Mouse (Mus musculus) liver, embryonic 13.5 days (tissue): Measurements from ENCODE around the gene Vsig8. TPM values are rescaled to one million over a fixed set of nuclear protein-coding genes. Genes with fewer than 3 reads are reported as not detected.

ENCODE experiments used
- ATAC-seq: fragments of 200-750 bp; cut with Nextera tagmentation; 2 replicates; pipeline ENCODE4 v1.8.0; 2017; ENCODE audit warnings: low read depth, mild to moderate bottlenecking, moderate number of reproducible peaks, moderate library complexity
- DNase-seq: peaks from one replicate; pipeline ENCODE4 v3.0.0; 2022
- H3K27ac ChIP-seq: fragments of 300-500 bp; sonication (generic); 2 replicates; pipeline ENCODE4 v1.5.1; 2015; ENCODE audit warnings: moderate library complexity, mild to moderate bottlenecking, inconsistent platforms
- H3K27me3 ChIP-seq: fragments of 300-500 bp; sonication (generic); 2 replicates; pipeline ENCODE4 v1.6.1; 2015; ENCODE audit warnings: mild to moderate bottlenecking, inconsistent platforms
- H3K36me3 ChIP-seq: fragments of 300-500 bp; sonication (generic); 2 replicates; pipeline ENCODE4 v1.6.1; 2015; ENCODE audit warnings: mild to moderate bottlenecking, inconsistent platforms
- H3K4me1 ChIP-seq: fragments of 300-500 bp; sonication (generic); replicated peaks from 2 replicates; pipeline ENCODE4 v1.6.1; 2015; ENCODE audit warnings: inconsistent platforms
- H3K4me2 ChIP-seq: fragments of 300-500 bp; sonication (generic); 2 replicates; pipeline ENCODE4 v1.6.1; 2015; ENCODE audit warnings: inconsistent platforms, mild to moderate bottlenecking, moderate library complexity
- H3K4me3 ChIP-seq: fragments of 300-500 bp; sonication (generic); replicated peaks from 2 replicates; pipeline ENCODE4 v1.5.1; 2015; ENCODE audit warnings: mild to moderate bottlenecking, inconsistent platforms
- H3K9ac ChIP-seq: fragments of 300-500 bp; sonication (generic); 2 replicates; pipeline ENCODE4 v1.6.1; 2015; ENCODE audit warnings: mild to moderate bottlenecking, inconsistent platforms
- H3K9me3 ChIP-seq: fragments of 300-500 bp; sonication (generic); replicated peaks from 2 replicates; pipeline ENCODE4 v1.6.1; 2016; ENCODE audit warnings: inconsistent platforms
- WGBS: fragments of 180-500 bp; shearing (Covaris S2); methylation state at CpG from one replicate; pipeline ENCODE4 v1.1.7; 2015; ENCODE audit not compliant: insufficient replicate concordance; 5-methylcytosine and 5-hydroxymethylcytosine counted together
- polyA plus RNA-seq: library from polyadenylated mRNA; unstranded; fragments of >200 nt; fragmentation: Nextera tagmentation; extraction: Ambion mirVana; gene quantifications from 2 replicates; pipeline ENCODE4 v1.2.1, GENCODE M21; 2015

Gene Vsig8
- polyA plus RNA-seq, 1 experiment from 2014 or later: not detected

- DNase-seq (no peak), ATAC-seq (peak; percentile 44; the same call in 1 of the 2 replicates)
- WGBS: 29% methylated on average over 1 of the region's 1 CpGs
- Histone ChIP-seq H3K36me3 (no peaks in the 10 kb centered on the region), H3K27ac (peak overlapping the region; percentile 59), H3K4me2 (no peak overlapping the region), H3K4me1 (peaks cover 52% of the 10 kb centered on the region), H3K4me3 (no peak overlapping the region), H3K27me3 (no peaks in the 10 kb centered on the region), H3K9ac (no peak overlapping the region), H3K9me3 (no peaks in the 10 kb centered on the region)
Observed at GRCm38 (mm10) chr1:172515396-172515795, 40.3 kb upstream of the Vsig8 start.

DNA sequence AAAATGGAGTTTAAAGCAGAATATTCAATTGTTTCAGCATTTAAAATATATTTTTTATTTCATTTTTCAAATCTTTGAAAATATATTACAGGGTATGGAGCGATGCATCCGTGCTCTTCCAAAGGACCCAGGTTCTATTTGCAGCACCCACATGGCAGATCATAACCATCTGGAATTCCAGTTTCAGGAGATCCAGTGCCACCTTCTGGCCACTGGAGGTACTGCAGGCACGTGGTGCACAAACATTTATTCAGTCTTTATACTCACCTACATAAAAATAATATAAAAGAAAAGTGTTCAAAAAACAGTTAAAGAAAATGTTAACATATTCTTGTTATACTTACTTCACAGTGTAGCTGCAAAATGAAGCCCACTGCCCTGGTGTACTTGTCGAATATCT is 37.7 kb upstream of the Vsig8 start:
- Histone ChIP-seq H3K4me2 (no peak overlapping the region), H3K4me3 (no peak overlapping the region), H3K27me3 (peaks cover 15% of the 10 kb centered on the region; the same call in 1 of the 2 replicates), H3K4me1 (peaks cover 36% of the 10 kb centered on the region), H3K27ac (no peak overlapping the region), H3K9me3 (no peaks in the 10 kb centered on the region), H3K36me3 (no peaks in the 10 kb centered on the region), H3K9ac (no peak overlapping the region)
- ATAC-seq: no peak
- 68% methylated on average over 4 of the region's 4 CpGs for WGBS
- DNase-seq: no peak

DNA sequence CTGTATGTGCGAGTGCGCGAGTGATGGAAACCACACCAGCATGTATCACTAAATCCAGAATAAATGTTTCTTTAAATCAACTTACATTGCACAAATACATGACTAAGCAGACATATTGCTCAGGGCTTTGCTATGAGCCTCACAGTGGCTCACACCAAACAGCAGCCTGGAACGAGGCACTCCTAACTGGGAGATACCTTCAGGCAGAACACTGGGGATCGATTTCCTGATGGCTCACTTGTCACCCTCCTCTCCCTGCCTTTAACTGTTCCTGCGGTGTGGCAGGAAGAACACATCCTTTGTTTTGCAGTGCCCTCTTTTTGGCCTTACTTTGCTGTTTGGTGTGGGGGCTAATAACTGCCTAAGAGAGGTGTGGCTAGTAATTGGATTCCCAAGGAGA is 36.1 kb upstream of the Vsig8 start:
- no peak overlapping the region for H3K4me3 ChIP-seq
- peaks cover 21% of the 10 kb centered on the region for H3K4me1 ChIP-seq
- H3K36me3 ChIP-seq: no peaks in the 10 kb centered on the region
- H3K9ac ChIP-seq: no peak overlapping the region
- DNase-seq: no peak
- peaks cover 23% of the 10 kb centered on the region; the same call in 1 of the 2 replicates for H3K27me3 ChIP-seq
- no peaks in the 10 kb centered on the region for H3K9me3 ChIP-seq
- no peak overlapping the region for H3K27ac ChIP-seq
- no peak for ATAC-seq
- WGBS: 55% methylated on average over 6 of the region's 6 CpGs
- no peak overlapping the region for H3K4me2 ChIP-seq

- Histone ChIP-seq H3K9ac (no peak within 1 kb of the TSS), H3K4me2 (peak within 1 kb of the TSS; percentile 51), H3K27ac (no peak within 1 kb of the TSS), H3K9me3 (no peaks in the 10 kb centered on the region), H3K36me3 (no peaks in the 10 kb centered on the region), H3K4me3 (peak within 1 kb of the TSS; percentile 27), H3K4me1 (peaks cover 21% of the 10 kb centered on the region), H3K27me3 (peaks cover 35% of the 10 kb centered on the region)
- 4% methylated on average over 28 of the region's 28 CpGs for WGBS
- peak; percentile 63 for ATAC-seq
- peak; percentile 39 for DNase-seq
Observed at GRCm38 (mm10) chr1:172520576-172521440, 34.9 kb upstream of the Vsig8 start, which contains the start of gene Cfap45. TSS of gene Cfap45 (plus strand) at chr1:172520801.

GRCm38 (mm10) chr1:172522524-172522923 is 33.2 kb upstream of the Vsig8 start:
- Histone ChIP-seq H3K4me3 (no peak overlapping the region), H3K4me1 (peaks cover 38% of the 10 kb centered on the region), H3K9me3 (no peaks in the 10 kb centered on the region), H3K4me2 (no peak overlapping the region), H3K9ac (no peak overlapping the region), H3K27ac (no peak overlapping the region), H3K27me3 (peaks cover 52% of the 10 kb centered on the region), H3K36me3 (no peaks in the 10 kb centered on the region)
- no peak for ATAC-seq
- WGBS: 34% methylated on average over 7 of the region's 7 CpGs
- DNase-seq: no peak

DNA sequence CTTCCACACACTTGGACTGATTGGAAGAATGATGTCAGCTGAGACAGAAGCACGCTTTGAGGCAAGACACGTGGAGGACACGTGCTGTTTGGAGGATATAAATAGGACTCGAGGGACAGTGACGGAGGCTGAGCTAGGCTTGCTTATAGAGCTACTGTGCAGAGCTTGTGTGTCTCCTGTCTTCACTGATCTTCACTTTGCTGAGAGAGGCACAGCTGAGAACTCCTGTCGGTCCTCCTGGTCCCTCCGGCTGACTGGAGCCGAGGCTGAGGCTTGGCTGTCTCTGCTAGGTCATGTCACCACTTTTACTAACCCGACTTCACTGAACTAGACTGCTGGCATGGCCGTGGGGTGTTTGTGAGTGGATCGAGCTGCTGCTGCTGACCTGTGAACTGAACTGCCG is 32.0 kb upstream of the Vsig8 start:
- H3K9me3 ChIP-seq: no peaks in the 10 kb centered on the region
- H3K9ac ChIP-seq: no peak overlapping the region
- peaks cover 54% of the 10 kb centered on the region for H3K27me3 ChIP-seq
- WGBS: 51% methylated on average over 12 of the region's 12 CpGs
- H3K36me3 ChIP-seq: no peaks in the 10 kb centered on the region
- no peak for ATAC-seq
- no peak overlapping the region for H3K27ac ChIP-seq
- no peak for DNase-seq
- no peak overlapping the region for H3K4me3 ChIP-seq
- H3K4me1 ChIP-seq: peaks cover 39% of the 10 kb centered on the region
- no peak overlapping the region for H3K4me2 ChIP-seq

- 14% methylated on average over 15 of the region's 15 CpGs for WGBS
Observed at GRCm38 (mm10) chr1:172525027-172525764, 30.5 kb upstream of the Vsig8 start.

DNA sequence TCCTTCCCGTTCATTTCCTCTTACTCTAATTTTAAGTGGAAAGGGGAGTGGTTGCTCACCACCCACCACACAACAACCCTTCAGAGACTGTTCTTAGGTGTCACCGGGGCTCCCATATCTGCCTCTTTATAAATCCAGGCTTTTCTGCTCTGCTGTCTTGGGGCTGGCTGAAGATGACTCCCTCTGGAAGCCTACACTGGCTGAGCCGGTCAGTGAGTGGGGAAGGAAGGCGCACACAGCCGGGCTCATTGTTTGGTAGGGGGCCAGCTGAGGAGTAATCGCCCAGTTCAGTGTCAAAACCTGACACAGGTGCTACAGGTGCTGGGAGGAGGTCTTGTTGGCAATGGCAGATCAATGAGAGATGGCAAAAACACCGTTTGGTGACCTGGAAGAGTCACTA is 29.8 kb upstream of the Vsig8 start:
- 15% methylated on average over 7 of the region's 7 CpGs for WGBS
- DNase-seq: no peak
- ATAC-seq: no peak
- Histone ChIP-seq H3K36me3 (no peaks in the 10 kb centered on the region), H3K27me3 (peaks cover 59% of the 10 kb centered on the region), H3K27ac (peak overlapping the region; percentile 61), H3K9me3 (no peaks in the 10 kb centered on the region), H3K4me3 (0 out of 2 replicates have a peak overlapping the region, but pooled peaks have one; percentile 3), H3K4me2 (peak overlapping the region; percentile 46), H3K9ac (no peak overlapping the region), H3K4me1 (peaks cover 35% of the 10 kb centered on the region)

More at GRCm38 (mm10) chr1:172525027-172525764, 30.5 kb upstream of the Vsig8 start:
- H3K9me3 ChIP-seq: no peaks in the 10 kb centered on the region
- H3K9ac ChIP-seq: no peak overlapping the region
- ATAC-seq (no peak; the same call in 1 of the 2 replicates), DNase-seq (no peak)
- no peak overlapping the region for H3K4me3 ChIP-seq
- peaks cover 56% of the 10 kb centered on the region for H3K27me3 ChIP-seq
- H3K4me2 ChIP-seq: no peak overlapping the region
- no peak overlapping the region; the same call in 1 of the 2 replicates for H3K27ac ChIP-seq
- H3K4me1 ChIP-seq: peaks cover 39% of the 10 kb centered on the region
- H3K36me3 ChIP-seq: no peaks in the 10 kb centered on the region

DNA sequence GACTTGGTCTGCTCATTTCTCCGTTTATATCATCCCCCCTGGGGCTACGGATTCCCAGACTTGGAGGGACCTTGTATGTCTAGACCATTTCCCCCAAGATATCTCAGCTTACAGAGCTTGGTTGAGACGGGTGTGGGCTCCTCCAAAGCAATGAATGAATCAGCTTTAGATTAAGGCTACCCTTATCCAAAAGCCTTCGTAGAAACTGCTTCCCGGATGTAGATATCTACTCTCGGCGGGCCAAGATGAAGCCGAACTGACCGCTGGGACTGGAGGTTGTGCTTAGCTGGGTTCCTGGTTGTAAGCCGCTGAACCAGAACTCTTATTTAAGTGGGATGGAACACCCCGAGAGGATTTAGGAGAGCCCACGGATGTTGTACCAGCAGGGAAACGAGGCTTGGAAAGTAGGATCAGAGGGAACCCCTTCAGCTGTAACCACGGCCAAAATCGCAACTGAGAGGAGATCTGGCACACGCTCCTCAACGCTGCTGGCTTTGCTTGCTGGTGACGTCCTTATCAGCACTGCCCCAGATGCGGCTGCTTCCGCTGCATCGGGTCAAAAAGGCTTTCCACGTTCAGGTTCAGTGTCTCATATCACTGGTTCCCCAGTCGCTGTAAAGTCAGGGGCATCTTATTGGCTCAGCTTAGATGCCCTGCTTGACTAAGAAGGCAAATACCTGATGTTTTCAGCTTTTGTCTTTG is 29.2 kb upstream of the Vsig8 start:
- peak overlapping the region; percentile 46 for H3K4me2 ChIP-seq
- 6% methylated on average over 23 of the region's 23 CpGs for WGBS
- ATAC-seq (peak; percentile 75), DNase-seq (peak; percentile 45)
- H3K36me3 ChIP-seq: no peaks in the 10 kb centered on the region
- no peaks in the 10 kb centered on the region for H3K9me3 ChIP-seq
- peaks cover 30% of the 10 kb centered on the region for H3K4me1 ChIP-seq
- peak overlapping the region; percentile 61; the same call in 1 of the 2 replicates for H3K27ac ChIP-seq
- peaks cover 59% of the 10 kb centered on the region for H3K27me3 ChIP-seq
- 0 out of 2 replicates have a peak overlapping the region, but pooled peaks have one; percentile 3 for H3K4me3 ChIP-seq
- H3K9ac ChIP-seq: no peak overlapping the region

- Histone ChIP-seq H3K9me3 (no peaks in the 10 kb centered on the region), H3K27ac (no peak overlapping the region), H3K4me1 (peaks cover 31% of the 10 kb centered on the region), H3K36me3 (no peaks in the 10 kb centered on the region), H3K4me3 (no peak overlapping the region), H3K4me2 (no peak overlapping the region), H3K9ac (no peak overlapping the region), H3K27me3 (peaks cover 63% of the 10 kb centered on the region)
- WGBS: 67% methylated on average over 10 of the region's 10 CpGs
- ATAC-seq (no peak), DNase-seq (no peak)
Observed at GRCm38 (mm10) chr1:172527431-172527830, 28.3 kb upstream of the Vsig8 start.

GRCm38 (mm10) chr1:172528701-172529100 is 27.0 kb upstream of the Vsig8 start:
- Histone ChIP-seq H3K9me3 (no peaks in the 10 kb centered on the region), H3K4me1 (peaks cover 34% of the 10 kb centered on the region), H3K27ac (no peak overlapping the region), H3K27me3 (peaks cover 65% of the 10 kb centered on the region), H3K4me2 (no peak overlapping the region), H3K9ac (no peak overlapping the region), H3K4me3 (no peak overlapping the region), H3K36me3 (no peaks in the 10 kb centered on the region)
- DNase-seq (peak; percentile 47), ATAC-seq (peak; percentile 43; the same call in 1 of the 2 replicates)
- WGBS: 5% methylated on average over 7 of the region's 7 CpGs
